In genomic region chr2:72392316-72392715, GRCm38 (mm10) we compare ENCODE assay signal across 22 mouse cellular contexts.
DNase-seq lines count a peak whose midpoint lies in the region; ATAC-seq lines count a peak whose summit lies in the region.
"Had no signal": no experiment of that assay in that cellular context is flagged by ENCODE, and none has a peak within 500 bp of the region (broad histone marks: within the 10 kb centered on the region; RNA-seq: fewer than 3 reads in every experiment).

No protein-coding gene starts in this region.

- WGBS in kidney, embryonic 15.5 days: 64% methylated on average over 4 of the region's 4 CpGs

- H3K27ac ChIP-seq in kidney, embryonic 15.5 days: no peak overlapping the region
- H3K27ac ChIP-seq: hindbrain, embryonic 14.5 days; liver, embryonic 12.5 days; midbrain, embryonic 12.5 days; neural tube, embryonic 15.5 days had no signal

- no peak overlapping the region for H3K4me3 ChIP-seq in kidney, embryonic 15.5 days (replicated peaks)
- H3K4me3 ChIP-seq: erythroblast, embryonic 14.5 days; liver, embryonic 12.5 days; midbrain, embryonic 12.5 days; myocyte; neural tube, embryonic 15.5 days had no signal

- peak; percentile 49 for DNase-seq in adrenal gland, postnatal 10 days
- no peak for DNase-seq in adrenal gland, postnatal 14 days
- peak; percentile 34 for DNase-seq in gastrocnemius, adult 18-20 months (ENCODE audit: low spot score)
- no peak for DNase-seq in gastrocnemius, postnatal 36 days
- peak; percentile 47 to 51 for DNase-seq in kidney, postnatal 4 days
- peak; percentile 33 for DNase-seq in right cerebral cortex, postnatal 4 days
- no peak for DNase-seq in right cerebral cortex, adult 18-20 months
- DNase-seq: adrenal gland, adult 2 months; cerebellum, adult 9-10 months; layer of hippocampus, postnatal 36 days; thymus, adult 18-20 months had no signal

- H3K4me2 ChIP-seq in kidney, embryonic 15.5 days: no peak overlapping the region
- H3K4me2 ChIP-seq: heart, embryonic 11.5 days; hindbrain, embryonic 14.5 days; liver, embryonic 12.5 days; midbrain, embryonic 12.5 days; neural tube, embryonic 15.5 days had no signal

- H3K4me1 ChIP-seq in kidney, embryonic 15.5 days: peaks cover 21% of the 10 kb centered on the region
- H3K4me1 ChIP-seq: liver, embryonic 12.5 days had no signal

- H3K36me3 ChIP-seq in kidney, embryonic 15.5 days: peaks cover 15% of the 10 kb centered on the region; the same call in 1 of the 2 replicates
- H3K36me3 ChIP-seq: neural tube, embryonic 15.5 days had no signal

- no peaks in the 10 kb centered on the region for H3K9me3 ChIP-seq in kidney, embryonic 15.5 days (replicated peaks)
- H3K9me3 ChIP-seq: G1E; liver, embryonic 12.5 days; neural tube, embryonic 15.5 days had no signal

- H3K9ac ChIP-seq in kidney, embryonic 15.5 days: no peak overlapping the region
- H3K9ac ChIP-seq: hindbrain, embryonic 14.5 days; liver, embryonic 12.5 days; midbrain, embryonic 12.5 days; neural tube, embryonic 15.5 days had no signal

- no peak for ATAC-seq in kidney, embryonic 15.5 days (replicated peaks; ENCODE audit: low FRiP score)
- ATAC-seq: CD4-positive, CD25-positive, alpha-beta regulatory T cell, adult 4 months; intestine, postnatal 0 days; liver, embryonic 12.5 days had no signal

- intact Hi-C loops in gastrocnemius, postnatal 36 days (cut with DNase I): loop anchor here (10.0 kb wide), 1 partner anchor 348 kb away; no protein-coding TSS in a partner anchor

- H3K27me3 ChIP-seq in kidney, embryonic 15.5 days: no peaks in the 10 kb centered on the region
- H3K27me3 ChIP-seq: liver, embryonic 12.5 days; midbrain, embryonic 12.5 days; neural tube, embryonic 15.5 days had no signal

Comparison
In these comparisons a context has a peak if more than half of its experiments do, and no peak if none do; other contexts are left out.
1. DNase-seq: peak in adrenal gland, postnatal 10 days (single experiment), gastrocnemius, adult 18-20 months (single experiment), kidney, postnatal 4 days (2 of 2) and right cerebral cortex, postnatal 4 days (single experiment); none in adrenal gland, postnatal 14 days (single experiment), gastrocnemius, postnatal 36 days (0 of 2) and right cerebral cortex, adult 18-20 months (single experiment).